Mouse (Mus musculus): ENCODE measurements at regions not wholly inside any gene's neighbourhood (a gene's known extent, or its start where the extent isn't known, plus 50 kb on each side); places are given as distances from the start of the nearest gene placed in this dataset.

GRCm38 (mm10) chr5:118875096-118875637, 314.7 kb downstream of the Med13l start:
- DNase-seq (ENCODE audit: low read depth, low spot score) = no peak
- H3K4me1 ChIP-seq (ENCODE audit: control insufficient read depth in 1 of 2, insufficient read depth in 2 of 2, low read length in 2 of 2) = no peaks in the 10 kb centered on the region
- no peaks in the 10 kb centered on the region for H3K9me3 ChIP-seq (replicated peaks; ENCODE audit: insufficient read depth, low read length)
- H3K27me3 ChIP-seq (ENCODE audit: control insufficient read depth in 1 of 2, insufficient read depth in 2 of 2, low read length in 2 of 2) = no peaks in the 10 kb centered on the region
- no peaks in the 10 kb centered on the region for H3K79me2 ChIP-seq (ENCODE audit: control insufficient read depth, insufficient read depth, low read length, poor library complexity)
- H3K9ac ChIP-seq (ENCODE audit: control insufficient read depth, low read depth, low read length, poor library complexity, severe bottlenecking) = no peak overlapping the region
- H3K36me3 ChIP-seq (ENCODE audit: control insufficient read depth in 1 of 2, insufficient read depth in 2 of 2, low read length in 2 of 2) = no peaks in the 10 kb centered on the region
- no peak overlapping the region for H3K4me3 ChIP-seq (ENCODE audit: control insufficient read depth in 1 of 2, insufficient read depth in 1 of 2, low read depth in 2 of 2, low read length in 2 of 2)
- TF ChIP-seq GATA1 (IDR thresholded peaks at IDR 0.05; ENCODE audit: low read depth, low read length) (no peak), POLR2AphosphoS2 (IDR thresholded peaks at IDR 0.05; ENCODE audit: low read length) (no peak), MAFK (IDR thresholded peaks at IDR 0.05; ENCODE audit: borderline replicate concordance, low read depth, low read length) (no peak), ZKSCAN1 (IDR thresholded peaks at IDR 0.05; ENCODE audit: low read depth, low read length) (no peak), SMC3 (IDR thresholded peaks at IDR 0.05; ENCODE audit: low read depth, low read length) (no peak), KAT2A (conservative IDR thresholded peaks at IDR 0.05; ENCODE audit: low read depth, low read length) (no peak), SIN3A (IDR thresholded peaks at IDR 0.05; ENCODE audit: low read length) (no peak), JUND (IDR thresholded peaks at IDR 0.05; ENCODE audit: low read depth, low read length) (no peak), MAX (IDR thresholded peaks at IDR 0.05; ENCODE audit: low read length) (no peak), CHD2 (IDR thresholded peaks at IDR 0.05; ENCODE audit: low read length) (no peak), ZNF384 (IDR thresholded peaks at IDR 0.05; ENCODE audit: low read depth, low read length) (no peak), ETS1 (IDR thresholded peaks at IDR 0.05; ENCODE audit: low read depth, low read length) (no peak), HCFC1 (IDR thresholded peaks at IDR 0.05; ENCODE audit: low read depth, low read length) (no peak), USF1 (IDR thresholded peaks at IDR 0.05; ENCODE audit: low read depth, low read length) (no peak), MYC (IDR thresholded peaks at IDR 0.05; ENCODE audit: low read depth, low read length) (no peak), BHLHE40 (IDR thresholded peaks at IDR 0.05; ENCODE audit: borderline replicate concordance, low read depth, low read length) (no peak), TBP (IDR thresholded peaks at IDR 0.05; ENCODE audit: low read depth, low read length) (no peak), E2F4 (IDR thresholded peaks at IDR 0.05; ENCODE audit: borderline replicate concordance, low read depth, low read length) (no peak)
- H3K27ac ChIP-seq (ENCODE audit: control insufficient read depth, low read depth, low read length) = no peak overlapping the region

DNA sequence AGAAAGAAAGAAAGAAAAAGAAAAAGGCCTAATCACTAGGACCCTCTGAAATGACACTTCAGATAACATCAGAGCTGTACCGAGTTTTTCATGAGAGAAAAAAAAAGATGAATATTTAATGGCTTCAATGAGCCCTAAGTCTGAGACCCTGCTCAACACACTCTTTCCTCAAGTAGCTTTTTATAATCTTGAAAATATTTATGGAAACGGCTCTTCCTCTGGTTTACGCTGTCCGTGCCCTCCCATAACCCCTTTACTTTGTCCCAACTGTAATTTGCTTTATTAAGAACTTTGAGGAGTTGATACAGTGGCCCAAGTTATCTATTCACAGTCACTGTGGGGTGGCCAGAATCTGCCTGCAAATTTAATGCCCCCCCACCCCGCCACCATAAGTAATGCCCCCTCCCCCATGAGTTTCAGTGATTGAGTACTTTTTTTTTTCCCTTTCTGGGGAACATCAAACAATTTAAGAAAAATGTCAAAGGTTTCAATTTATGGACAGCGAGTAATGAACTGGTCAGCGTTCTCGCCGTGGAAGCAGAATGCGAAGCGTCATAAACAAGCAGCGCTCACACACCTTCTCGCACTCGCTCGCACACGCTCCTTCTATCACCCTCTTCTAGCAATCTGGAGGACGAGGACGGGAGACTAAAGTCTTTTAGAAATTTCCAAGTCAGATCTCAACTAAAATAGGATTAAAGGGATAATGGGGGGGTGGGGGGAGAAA, 316.3 kb downstream of the Med13l start:
- no peak for DNase-seq (ENCODE audit: low read depth, low spot score)
- Histone ChIP-seq H3K36me3 (ENCODE audit: control insufficient read depth in 1 of 2, insufficient read depth in 2 of 2, low read length in 2 of 2) (no peaks in the 10 kb centered on the region), H3K4me1 (ENCODE audit: control insufficient read depth in 1 of 2, insufficient read depth in 2 of 2, low read length in 2 of 2) (no peaks in the 10 kb centered on the region), H3K4me3 (ENCODE audit: control insufficient read depth in 1 of 2, insufficient read depth in 1 of 2, low read depth in 2 of 2, low read length in 2 of 2) (no peak overlapping the region), H3K79me2 (ENCODE audit: control insufficient read depth, insufficient read depth, low read length, poor library complexity) (no peaks in the 10 kb centered on the region), H3K9me3 (replicated peaks; ENCODE audit: insufficient read depth, low read length) (no peaks in the 10 kb centered on the region), H3K9ac (ENCODE audit: control insufficient read depth, low read depth, low read length, poor library complexity, severe bottlenecking) (no peak overlapping the region), H3K27ac (ENCODE audit: control insufficient read depth, low read depth, low read length) (no peak overlapping the region), H3K27me3 (ENCODE audit: control insufficient read depth in 1 of 2, insufficient read depth in 2 of 2, low read length in 2 of 2) (no peaks in the 10 kb centered on the region)
- TF ChIP-seq RAD21 (IDR thresholded peaks at IDR 0.05; ENCODE audit: low read depth, low read length) (no peak), SIN3A (IDR thresholded peaks at IDR 0.05; ENCODE audit: low read length) (no peak), ZKSCAN1 (IDR thresholded peaks at IDR 0.05; ENCODE audit: low read depth, low read length) (no peak), MXI1 (IDR thresholded peaks at IDR 0.05; ENCODE audit: low read depth, low read length) (no peak), TAL1 (IDR thresholded peaks at IDR 0.05; ENCODE audit: low read length) (no peak), CHD1 (IDR thresholded peaks at IDR 0.05; ENCODE audit: low read depth, low read length) (no peak), USF2 (IDR thresholded peaks at IDR 0.05; ENCODE audit: borderline replicate concordance in 1 of 2, insufficient read depth in 1 of 2, low read depth in 1 of 2, low read length in 2 of 2) (no peak), POLR2AphosphoS2 (IDR thresholded peaks at IDR 0.05; ENCODE audit: low read length) (no peak), E2F4 (IDR thresholded peaks at IDR 0.05; ENCODE audit: borderline replicate concordance, low read depth, low read length) (no peak), MAX (IDR thresholded peaks at IDR 0.05; ENCODE audit: low read length) (no peak), MAZ (IDR thresholded peaks at IDR 0.05; ENCODE audit: low read depth, low read length) (no peak)
